In genomic region chr3:90220531-90220951, GRCm38 (mm10) we compare ENCODE assay signal across 8 mouse cellular contexts. TPM values are rescaled to one million over a fixed set of nuclear protein-coding genes. Genes with fewer than 3 reads are reported as not detected.
DNase-seq lines count a peak whose midpoint lies in the region; ATAC-seq and TF ChIP-seq lines count a peak whose summit lies in the region.

No protein-coding gene starts in this region.

- no peak for TF ChIP-seq EP300 in ES-Bruce4 (IDR thresholded peaks at IDR 0.05; ENCODE audit: insufficient read depth, low read depth, low read length)
- TF ChIP-seq EP300 in liver, postnatal 0 days (IDR thresholded peaks at IDR 0.05; ENCODE audit: low read depth): no peak

- WGBS in heart, embryonic 12.5 days: 0% methylated on average over 20 of the region's 20 CpGs
- 1% methylated on average over 19 of the region's 20 CpGs for WGBS in kidney, embryonic 16.5 days
- 1% methylated on average over 19 of the region's 20 CpGs for WGBS in liver, postnatal 0 days (ENCODE audit: insufficient replicate concordance)
- WGBS in neural tube, embryonic 14.5 days: 2% methylated on average over 18 of the region's 20 CpGs

- peak overlapping the region; percentile 82 for H3K9ac ChIP-seq in ES-Bruce4 (ENCODE audit: low read depth, poor library complexity, severe bottlenecking)
- peak overlapping the region; percentile 76 for H3K9ac ChIP-seq in heart, embryonic 12.5 days
- peak overlapping the region; percentile 71 for H3K9ac ChIP-seq in kidney, embryonic 16.5 days (replicated peaks; ENCODE audit: low read length)
- H3K9ac ChIP-seq in liver, postnatal 0 days (replicated peaks): peak overlapping the region; percentile 68
- peak overlapping the region; percentile 46 for H3K9ac ChIP-seq in neural tube, embryonic 14.5 days (replicated peaks; ENCODE audit: low read depth, low read length)

- H3K27ac ChIP-seq in ES-Bruce4 (ENCODE audit: insufficient read depth, low read length): no peak overlapping the region
- peak overlapping the region; percentile 88 for H3K27ac ChIP-seq in heart, embryonic 12.5 days (ENCODE audit: poor library complexity, severe bottlenecking)
- peak overlapping the region; percentile 90 for H3K27ac ChIP-seq in kidney, embryonic 16.5 days (ENCODE audit: low read length)
- peak overlapping the region; percentile 75 for H3K27ac ChIP-seq in liver, postnatal 0 days (ENCODE audit: low read depth)
- peak overlapping the region; percentile 44; the same call in 1 of the 2 replicates for H3K27ac ChIP-seq in neural tube, embryonic 14.5 days (ENCODE audit: low read depth, low read length)

- H3K4me2 ChIP-seq in heart, embryonic 12.5 days: peak overlapping the region; percentile 89
- peak overlapping the region; percentile 68 for H3K4me2 ChIP-seq in kidney, embryonic 16.5 days (replicated peaks; ENCODE audit: low read depth, low read length)
- H3K4me2 ChIP-seq in liver, postnatal 0 days (ENCODE audit: low read depth, low read length): peak overlapping the region; percentile 94
- peak overlapping the region; percentile 52 for H3K4me2 ChIP-seq in neural tube, embryonic 14.5 days (ENCODE audit: low read depth, low read length)

- TF ChIP-seq CTCF in ES-Bruce4 (IDR thresholded peaks at IDR 0.05; ENCODE audit: low read depth, low read length): no peak
- no peak for TF ChIP-seq CTCF in liver, postnatal 0 days (IDR thresholded peaks at IDR 0.05; ENCODE audit: low read depth)

- H3K36me3 ChIP-seq in ES-Bruce4 (ENCODE audit: control insufficient read depth, insufficient read depth, low read length, poor library complexity, severe bottlenecking): no peaks in the 10 kb centered on the region
- H3K36me3 ChIP-seq in heart, embryonic 12.5 days: peaks cover 16% of the 10 kb centered on the region
- peaks cover 17% of the 10 kb centered on the region for H3K36me3 ChIP-seq in kidney, embryonic 16.5 days (ENCODE audit: insufficient read depth, low read length)
- no peaks in the 10 kb centered on the region for H3K36me3 ChIP-seq in liver, postnatal 0 days (replicated peaks; ENCODE audit: insufficient read depth, low read length)
- no peaks in the 10 kb centered on the region for H3K36me3 ChIP-seq in neural tube, embryonic 14.5 days (ENCODE audit: control insufficient read depth, insufficient read depth, low read length)

- DNase-seq in brain, adult 2 months (ENCODE audit: low read depth, low spot score): peak; percentile 41
- DNase-seq in liver, postnatal 0 days: peak; percentile 69
- peak; percentile 65 for DNase-seq in urinary bladder, adult 2 months (ENCODE audit: low spot score)

- peak overlapping the region; percentile 68 for H3K4me3 ChIP-seq in ES-Bruce4 (ENCODE audit: low read depth, low read length)
- peak overlapping the region; percentile 62 for H3K4me3 ChIP-seq in heart, embryonic 12.5 days
- peak overlapping the region; percentile 55 for H3K4me3 ChIP-seq in kidney, embryonic 16.5 days (ENCODE audit: low read length)
- H3K4me3 ChIP-seq in liver, postnatal 0 days (ENCODE audit: low read depth, low read length): peak overlapping the region; percentile 56
- peak overlapping the region; percentile 27 for H3K4me3 ChIP-seq in neural tube, embryonic 14.5 days (ENCODE audit: low read depth, low read length)

- ATAC-seq in erythroid progenitor cell, adult 5-6 weeks (replicated peaks; ENCODE audit: low FRiP score, poor library complexity, severe bottlenecking): peak; percentile 84
- ATAC-seq in heart, embryonic 12.5 days (ENCODE audit: insufficient number of reproducible peaks, low FRiP score): peak; percentile 85
- ATAC-seq in kidney, embryonic 16.5 days (ENCODE audit: low FRiP score, low TSS enrichment): peak; percentile 93
- peak; percentile 81 for ATAC-seq in liver, postnatal 0 days
- ATAC-seq in neural tube, embryonic 14.5 days (ENCODE audit: low read depth): peak; percentile 69

- H3K9me3 ChIP-seq in ES-Bruce4 (replicated peaks; ENCODE audit: control insufficient read depth, insufficient read depth, low read length, poor library complexity, severe bottlenecking): no peaks in the 10 kb centered on the region
- no peaks in the 10 kb centered on the region for H3K9me3 ChIP-seq in heart, embryonic 12.5 days (replicated peaks)
- no peaks in the 10 kb centered on the region for H3K9me3 ChIP-seq in kidney, embryonic 16.5 days (ENCODE audit: low read length)
- H3K9me3 ChIP-seq in liver, postnatal 0 days (ENCODE audit: low read length): no peaks in the 10 kb centered on the region
- H3K9me3 ChIP-seq in neural tube, embryonic 14.5 days (ENCODE audit: control insufficient read depth, low read length): no peaks in the 10 kb centered on the region

- no peak for TF ChIP-seq POLR2A in ES-Bruce4 (IDR thresholded peaks at IDR 0.05; ENCODE audit: insufficient read depth, low read length)

- no peaks in the 10 kb centered on the region for H3K27me3 ChIP-seq in ES-Bruce4 (ENCODE audit: control insufficient read depth, insufficient read depth, low read length, poor library complexity, severe bottlenecking)
- H3K27me3 ChIP-seq in heart, embryonic 12.5 days (replicated peaks): no peaks in the 10 kb centered on the region
- no peaks in the 10 kb centered on the region for H3K27me3 ChIP-seq in kidney, embryonic 16.5 days (ENCODE audit: insufficient read depth, low read length)
- H3K27me3 ChIP-seq in liver, postnatal 0 days (ENCODE audit: insufficient read depth, low read length): no peaks in the 10 kb centered on the region
- no peaks in the 10 kb centered on the region for H3K27me3 ChIP-seq in neural tube, embryonic 14.5 days (ENCODE audit: control insufficient read depth, insufficient read depth, low read length)

- peaks cover 3% of the 10 kb centered on the region for H3K4me1 ChIP-seq in ES-Bruce4 (ENCODE audit: control insufficient read depth, insufficient read depth, low read length)
- peaks cover 32% of the 10 kb centered on the region for H3K4me1 ChIP-seq in heart, embryonic 12.5 days (replicated peaks)
- H3K4me1 ChIP-seq in kidney, embryonic 16.5 days (ENCODE audit: insufficient read depth, low read length): peaks cover 20% of the 10 kb centered on the region
- H3K4me1 ChIP-seq in liver, postnatal 0 days (ENCODE audit: insufficient read depth): peaks cover 17% of the 10 kb centered on the region
- H3K4me1 ChIP-seq in neural tube, embryonic 14.5 days (ENCODE audit: control insufficient read depth, insufficient read depth, low read length): peaks cover 7% of the 10 kb centered on the region; the same call in 1 of the 2 replicates

RNA-seq across cellular contexts. Expression of gene Rab13, which starts 7.0 kb away (rescaled TPM):
- 8.0 and 12.4 TPM in 2 replicates for polyA plus RNA-seq in ES-Bruce4 (2011; ENCODE audit: insufficient read depth, insufficient read length, low read depth, missing spikeins)
- total RNA-seq in erythroid progenitor cell, adult 5-6 weeks (2015; ENCODE audit: low replicate concordance): not detected in 2 replicates
- 0.39 and 0.53 TPM in 2 replicates for total RNA-seq in erythroid progenitor cell, adult 5-6 weeks (2017; ENCODE audit: low replicate concordance)
- 26.8 and 28.0 TPM in 2 replicates for polyA plus RNA-seq in heart, embryonic 12.5 days (2016; fragmentation: Nextera tagmentation; extraction: Ambion mirVana)
- 37.2 and 42.6 TPM in 2 replicates for polyA plus RNA-seq in kidney, embryonic 16.5 days (2015; fragmentation: Nextera tagmentation; extraction: Ambion mirVana)
- polyA plus RNA-seq in liver, postnatal 0 days (2015; fragmentation: Nextera tagmentation; extraction: Ambion mirVana): 4.9 and 6.1 TPM in 2 replicates
- polyA plus RNA-seq in neural tube, embryonic 14.5 days (2014; fragmentation: Nextera tagmentation; extraction: Ambion mirVana): 8.0 and 12.4 TPM in 2 replicates
- polyA plus RNA-seq in urinary bladder, adult 2 months (2012; rRNA removed): 18.7 and 21.4 TPM in 2 replicates

RNA-seq across cellular contexts. Expression of gene Rps27, which starts 7.1 kb away (rescaled TPM):
- polyA plus RNA-seq in ES-Bruce4 (2011; ENCODE audit: insufficient read depth, insufficient read length, low read depth, missing spikeins): 28.1 and 44.0 TPM in 2 replicates
- total RNA-seq in erythroid progenitor cell, adult 5-6 weeks (2015; ENCODE audit: low replicate concordance): 1,008 and 1,082 TPM in 2 replicates
- 1,107 and 1,635 TPM in 2 replicates for total RNA-seq in erythroid progenitor cell, adult 5-6 weeks (2017; ENCODE audit: low replicate concordance)
- 771 and 793 TPM in 2 replicates for polyA plus RNA-seq in heart, embryonic 12.5 days (2016; fragmentation: Nextera tagmentation; extraction: Ambion mirVana)
- 1,193 and 1,390 TPM in 2 replicates for polyA plus RNA-seq in kidney, embryonic 16.5 days (2015; fragmentation: Nextera tagmentation; extraction: Ambion mirVana)
- polyA plus RNA-seq in liver, postnatal 0 days (2015; fragmentation: Nextera tagmentation; extraction: Ambion mirVana): 821 and 885 TPM in 2 replicates
- polyA plus RNA-seq in neural tube, embryonic 14.5 days (2014; fragmentation: Nextera tagmentation; extraction: Ambion mirVana): 896 and 936 TPM in 2 replicates
- polyA plus RNA-seq in urinary bladder, adult 2 months (2012; rRNA removed): 4,684 and 6,324 TPM in 2 replicates

RNA-seq across cellular contexts. Expression of gene Jtb, which starts 10.9 kb away (rescaled TPM):
- 23.7 and 24.5 TPM in 2 replicates for polyA plus RNA-seq in ES-Bruce4 (2011; ENCODE audit: insufficient read depth, insufficient read length, low read depth, missing spikeins)
- total RNA-seq in erythroid progenitor cell, adult 5-6 weeks (2015; ENCODE audit: low replicate concordance): 10.9 and 46.5 TPM in 2 replicates
- total RNA-seq in erythroid progenitor cell, adult 5-6 weeks (2017; ENCODE audit: low replicate concordance): 1.9 and 9.1 TPM in 2 replicates
- polyA plus RNA-seq in heart, embryonic 12.5 days (2016; fragmentation: Nextera tagmentation; extraction: Ambion mirVana): 83.0 and 84.3 TPM in 2 replicates
- 103 and 105 TPM in 2 replicates for polyA plus RNA-seq in kidney, embryonic 16.5 days (2015; fragmentation: Nextera tagmentation; extraction: Ambion mirVana)
- polyA plus RNA-seq in liver, postnatal 0 days (2015; fragmentation: Nextera tagmentation; extraction: Ambion mirVana): 68.7 and 74.3 TPM in 2 replicates
- polyA plus RNA-seq in neural tube, embryonic 14.5 days (2014; fragmentation: Nextera tagmentation; extraction: Ambion mirVana): 98.9 and 102 TPM in 2 replicates
- polyA plus RNA-seq in urinary bladder, adult 2 months (2012; rRNA removed): 64.2 and 81.2 TPM in 2 replicates

RNA-seq across cellular contexts. Expression of gene Creb3l4, which starts 22.8 kb away (rescaled TPM):
- 3.7 and 4.6 TPM in 2 replicates for polyA plus RNA-seq in ES-Bruce4 (2011; ENCODE audit: insufficient read depth, insufficient read length, low read depth, missing spikeins)
- not detected in 2 replicates for total RNA-seq in erythroid progenitor cell, adult 5-6 weeks (2015; ENCODE audit: low replicate concordance)
- total RNA-seq in erythroid progenitor cell, adult 5-6 weeks (2017; ENCODE audit: low replicate concordance): not detected in 2 replicates
- 2.3 TPM in 2 replicates for polyA plus RNA-seq in heart, embryonic 12.5 days (2016; fragmentation: Nextera tagmentation; extraction: Ambion mirVana)
- polyA plus RNA-seq in kidney, embryonic 16.5 days (2015; fragmentation: Nextera tagmentation; extraction: Ambion mirVana): 6.5 and 6.8 TPM in 2 replicates
- 0.15 and 0.41 TPM in 2 replicates for polyA plus RNA-seq in liver, postnatal 0 days (2015; fragmentation: Nextera tagmentation; extraction: Ambion mirVana)
- polyA plus RNA-seq in neural tube, embryonic 14.5 days (2014; fragmentation: Nextera tagmentation; extraction: Ambion mirVana): 1.3 and 2.4 TPM in 2 replicates
- polyA plus RNA-seq in urinary bladder, adult 2 months (2012; rRNA removed): 1.7 and 2.0 TPM in 2 replicates

RNA-seq across cellular contexts. Expression of gene Slc39a1, which starts 27.4 kb away (rescaled TPM):
- 60.5 and 62.4 TPM in 2 replicates for polyA plus RNA-seq in ES-Bruce4 (2011; ENCODE audit: insufficient read depth, insufficient read length, low read depth, missing spikeins)
- 2.1 and 5.0 TPM in 2 replicates for total RNA-seq in erythroid progenitor cell, adult 5-6 weeks (2015; ENCODE audit: low replicate concordance)
- total RNA-seq in erythroid progenitor cell, adult 5-6 weeks (2017; ENCODE audit: low replicate concordance): 2.2 and 7.4 TPM in 2 replicates
- 63.5 and 67.8 TPM in 2 replicates for polyA plus RNA-seq in heart, embryonic 12.5 days (2016; fragmentation: Nextera tagmentation; extraction: Ambion mirVana)
- polyA plus RNA-seq in kidney, embryonic 16.5 days (2015; fragmentation: Nextera tagmentation; extraction: Ambion mirVana): 108 and 114 TPM in 2 replicates
- polyA plus RNA-seq in liver, postnatal 0 days (2015; fragmentation: Nextera tagmentation; extraction: Ambion mirVana): 41.7 and 54.0 TPM in 2 replicates
- polyA plus RNA-seq in neural tube, embryonic 14.5 days (2014; fragmentation: Nextera tagmentation; extraction: Ambion mirVana): 41.2 and 46.0 TPM in 2 replicates
- 55.0 and 79.5 TPM in 2 replicates for polyA plus RNA-seq in urinary bladder, adult 2 months (2012; rRNA removed)

Comparison
In these comparisons a context has a peak if more than half of its experiments do, and no peak if none do; other contexts are left out.
1. RNA of gene Rps27, which starts 7.1 kb away (polyA plus RNA-seq): 4,684 to 6,324 TPM in urinary bladder, adult 2 months, 1,193 to 1,390 TPM in kidney, embryonic 16.5 days, 896 to 936 TPM in neural tube, embryonic 14.5 days, 821 to 885 TPM in liver, postnatal 0 days and 771 to 793 TPM in heart, embryonic 12.5 days; 28.1 to 44.0 TPM in ES-Bruce4; every median in the first group is over 10 times any median in the second.
2. Peak in every context shown above with its lines, with median percentiles within 50 percentile points of each other: H3K4me3 ChIP-seq, H3K9ac ChIP-seq, DNase-seq, ATAC-seq and H3K4me2 ChIP-seq.